Mouse (Mus musculus): ENCODE data around the gene Nt5dc3.

The Nt5dc3 gene

DNA sequence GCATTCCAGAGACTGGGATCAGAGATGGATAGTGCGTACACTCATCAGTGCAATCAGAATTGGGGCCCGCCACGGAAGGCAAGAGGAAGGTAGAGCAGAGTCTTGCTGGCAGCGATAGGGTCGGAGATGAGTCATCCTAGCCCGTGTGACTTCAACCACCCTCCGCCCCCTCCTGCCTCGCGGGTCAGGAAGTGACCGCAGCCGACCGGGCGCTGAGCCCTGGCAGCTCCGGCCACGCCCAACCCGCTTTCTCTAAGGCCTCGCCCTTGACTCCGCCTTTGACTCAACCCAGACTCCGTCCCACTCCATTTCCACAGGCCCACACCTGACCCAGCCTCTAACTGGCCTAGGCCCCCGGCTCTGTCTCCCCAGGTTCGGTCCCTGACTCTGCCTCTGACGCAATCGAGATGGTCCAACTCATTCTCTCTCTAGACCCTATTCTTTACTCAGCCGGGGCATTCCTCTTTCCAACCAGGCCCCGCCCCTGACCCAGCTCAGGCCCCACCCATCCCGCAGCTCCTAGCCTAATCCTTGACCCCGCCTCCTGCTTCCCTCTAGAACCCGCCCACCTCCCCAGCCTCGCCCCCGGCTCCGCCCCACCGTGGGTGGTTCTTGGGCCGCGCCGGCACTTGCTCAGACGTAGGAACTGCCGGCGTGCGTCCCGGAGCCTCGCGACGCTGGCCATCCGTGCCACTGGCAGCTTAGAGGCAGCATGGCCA, at the start of gene Nt5dc3:
Nt5dc3 (plus strand) TSS at position 608 of the 719 bp plus-strand sequence.
- peak; percentile 85 to 88 for DNase-seq (ENCODE audit: low spot score in 2 of 2)

DNA sequence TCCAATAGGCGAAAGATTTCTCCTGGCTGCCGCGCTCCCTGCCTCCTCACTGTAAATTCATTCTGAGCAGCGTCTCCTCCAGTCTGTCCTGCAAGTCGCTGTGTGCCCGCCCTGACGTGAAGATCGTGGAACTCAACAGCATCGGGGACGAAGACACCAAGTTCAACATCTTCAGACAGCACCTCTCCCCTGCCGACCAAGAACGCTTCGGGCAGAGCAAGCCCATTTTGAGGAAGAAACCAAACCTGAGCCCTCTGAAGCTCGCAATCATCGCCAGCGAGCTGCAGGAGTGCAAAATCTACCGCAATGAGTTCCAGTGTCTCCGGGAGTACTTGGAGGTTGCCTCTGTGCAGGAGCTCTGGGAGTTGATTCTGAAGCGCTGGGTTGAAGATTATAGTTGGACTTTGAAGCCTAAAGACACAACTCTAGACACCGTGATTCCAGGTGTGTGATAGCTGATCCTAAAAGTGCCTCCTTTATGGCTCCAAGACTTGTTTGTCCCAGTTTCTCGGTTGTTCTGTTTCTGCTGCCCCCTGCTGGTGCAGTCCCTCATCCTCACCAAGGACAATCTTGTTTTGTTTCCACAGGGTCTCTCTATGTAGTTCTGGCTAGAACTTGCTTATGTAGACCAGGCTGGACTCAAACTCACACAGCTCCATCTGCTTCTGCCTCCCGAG, 47.8 kb upstream of the Nt5dc3 start:
- peak; percentile 37 to 82 for DNase-seq (ENCODE audit: low spot score in 2 of 2)

DNA sequence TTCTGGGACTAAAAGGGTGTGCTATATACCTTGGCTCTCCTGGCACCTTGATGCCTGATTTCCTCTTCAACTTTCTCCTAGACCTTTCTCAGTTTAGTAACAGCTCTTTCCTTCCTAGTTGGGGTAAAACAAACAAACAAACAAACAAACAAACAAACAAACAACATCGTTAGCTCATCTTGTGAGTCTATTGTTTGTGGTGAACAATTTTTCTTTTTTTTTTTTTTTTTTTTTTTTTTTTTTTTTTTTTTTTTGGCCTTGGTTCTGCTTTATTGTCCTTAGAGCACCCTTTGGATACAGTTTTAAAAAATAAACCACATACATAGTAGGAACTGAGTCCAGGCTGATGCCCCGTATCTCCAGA, 47.3 kb upstream of the Nt5dc3 start:
- DNase-seq (ENCODE audit: low spot score in 2 of 2), result no peak

DNA sequence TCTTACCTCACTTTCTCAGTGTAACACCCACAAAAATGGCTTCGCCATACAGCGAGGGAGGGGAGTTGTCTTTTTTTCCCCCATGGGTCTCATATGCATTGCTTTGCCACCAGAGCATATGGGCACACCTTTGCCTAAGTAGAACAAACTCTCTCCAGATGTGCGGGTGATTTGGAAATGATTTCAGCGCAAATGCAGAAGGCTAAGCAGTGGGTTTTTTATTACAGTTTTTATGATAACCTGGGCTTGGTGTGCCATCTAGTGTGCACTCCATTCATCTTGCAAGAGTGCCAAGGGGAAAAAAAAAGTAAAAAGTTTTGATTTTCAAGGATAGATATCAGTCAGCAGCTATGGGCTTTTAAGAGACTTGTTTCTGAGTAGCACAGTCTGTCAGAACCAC, 43.8 kb upstream of the Nt5dc3 start:
- no peak for DNase-seq (ENCODE audit: low spot score in 2 of 2)

DNA sequence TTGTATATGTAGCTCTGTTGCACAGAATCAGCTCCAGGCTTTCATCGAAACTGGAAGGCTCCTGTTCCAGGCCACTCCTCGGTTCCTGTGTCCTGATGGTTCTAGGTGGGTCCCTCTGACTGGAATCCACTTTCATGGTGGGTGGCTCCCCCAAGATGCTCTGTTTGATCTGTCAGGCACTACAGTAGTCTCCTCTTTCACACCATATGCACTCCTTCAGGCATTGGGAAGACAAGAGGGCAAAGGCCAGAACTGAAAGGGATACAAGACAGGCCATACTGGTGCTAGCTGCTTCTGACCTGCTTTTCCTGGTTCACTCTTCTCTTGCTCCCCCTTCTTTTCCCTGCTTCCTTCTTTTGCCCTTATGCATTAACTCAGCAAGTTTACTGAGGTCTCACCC, 35.9 kb upstream of the Nt5dc3 start:
- DNase-seq (ENCODE audit: low spot score in 2 of 2), result no peak

DNA sequence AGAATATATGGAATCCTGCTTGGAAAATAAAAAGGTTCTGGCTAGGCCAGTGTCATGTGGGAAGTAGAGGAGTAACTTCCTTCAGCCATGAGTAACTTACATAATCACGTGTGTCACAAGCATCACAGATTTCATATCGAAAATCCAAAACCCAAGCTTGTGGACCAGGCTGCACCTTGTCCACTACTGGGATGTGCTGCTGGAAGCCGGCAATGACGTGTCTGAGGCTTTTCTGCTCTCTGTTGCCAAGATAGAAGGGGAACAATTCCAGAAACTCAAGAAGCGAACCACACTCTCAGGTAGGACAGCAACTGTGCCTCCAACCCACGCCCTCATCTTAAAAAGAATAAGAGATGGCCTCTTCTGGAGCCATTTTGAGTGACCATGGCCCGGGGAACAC, 34.5 kb upstream of the Nt5dc3 start:
- DNase-seq (ENCODE audit: low spot score in 2 of 2), result no peak

DNA sequence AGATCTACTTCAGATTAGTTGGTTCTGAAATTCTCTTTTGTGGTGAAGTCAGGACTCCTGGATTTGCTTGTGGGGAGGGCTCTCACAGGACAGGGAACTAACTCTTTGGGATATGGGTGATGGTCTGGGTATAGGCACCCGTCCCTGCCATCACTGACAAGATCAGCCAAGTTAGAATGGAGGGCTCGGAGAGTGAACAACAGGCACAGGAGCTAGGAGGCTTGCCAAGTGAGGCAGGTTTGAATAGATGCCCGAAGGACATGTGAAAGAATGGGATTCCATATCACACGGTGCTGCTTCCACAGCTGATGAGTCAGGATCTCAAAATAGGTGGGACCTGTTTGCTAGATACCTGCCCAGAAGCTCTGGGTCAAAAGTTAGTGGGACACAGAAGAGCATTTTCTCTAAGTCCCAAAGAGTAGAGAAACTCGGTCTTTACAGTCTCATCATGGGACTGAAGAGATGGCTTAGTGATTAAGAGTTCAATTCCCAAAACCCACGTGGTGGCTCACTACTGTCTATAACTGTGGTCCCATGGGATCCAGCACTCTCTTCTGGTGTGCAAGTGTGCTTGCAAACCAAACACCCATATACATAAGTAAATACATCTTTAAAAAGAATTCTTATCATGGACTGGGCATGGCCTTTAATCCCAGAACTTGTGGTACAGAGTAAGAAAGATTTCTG, 22.8 kb upstream of the Nt5dc3 start:
- no peak for DNase-seq (ENCODE audit: low spot score in 2 of 2)

DNA sequence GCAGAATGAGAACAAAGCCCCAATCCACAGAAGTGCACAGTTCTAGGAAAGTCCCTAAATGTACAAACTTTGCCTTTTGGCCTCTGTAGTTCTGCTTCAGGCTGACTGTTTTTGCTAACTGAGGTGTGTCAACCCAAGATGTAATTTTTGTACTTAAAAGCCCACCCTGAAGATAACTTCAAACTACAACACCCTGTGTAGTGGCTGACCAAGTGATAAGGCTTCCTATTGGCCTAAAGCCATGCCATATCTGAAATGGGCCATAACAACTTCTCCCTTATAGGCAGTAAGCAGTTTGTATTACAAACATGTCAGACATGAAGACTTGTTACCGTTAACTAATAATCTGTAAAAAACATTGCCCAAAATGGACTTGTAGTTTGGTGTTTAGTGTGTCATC, 21.1 kb upstream of the Nt5dc3 start:
- DNase-seq (ENCODE audit: low spot score in 2 of 2), result no peak

DNA sequence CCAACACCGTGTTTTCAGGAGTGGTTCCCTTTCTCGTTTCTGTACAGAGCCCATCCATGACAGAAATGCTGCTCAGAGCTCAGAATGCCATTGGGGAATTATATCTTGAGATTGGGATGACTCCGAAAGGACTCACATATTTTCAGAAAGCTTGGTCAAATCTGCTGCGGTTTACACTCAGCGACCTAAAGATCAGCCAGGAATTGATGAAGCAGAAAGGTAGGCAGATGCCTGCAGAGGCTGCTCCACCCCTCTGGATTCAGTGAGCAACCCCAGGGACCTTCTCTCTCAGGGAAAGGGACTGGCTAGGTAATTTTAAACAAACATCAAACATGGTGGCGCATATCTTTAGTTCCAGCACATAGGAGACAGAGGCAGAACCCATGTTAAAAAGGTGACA, 20.6 kb upstream of the Nt5dc3 start:
- DNase-seq (ENCODE audit: low spot score in 2 of 2), result no peak

DNA sequence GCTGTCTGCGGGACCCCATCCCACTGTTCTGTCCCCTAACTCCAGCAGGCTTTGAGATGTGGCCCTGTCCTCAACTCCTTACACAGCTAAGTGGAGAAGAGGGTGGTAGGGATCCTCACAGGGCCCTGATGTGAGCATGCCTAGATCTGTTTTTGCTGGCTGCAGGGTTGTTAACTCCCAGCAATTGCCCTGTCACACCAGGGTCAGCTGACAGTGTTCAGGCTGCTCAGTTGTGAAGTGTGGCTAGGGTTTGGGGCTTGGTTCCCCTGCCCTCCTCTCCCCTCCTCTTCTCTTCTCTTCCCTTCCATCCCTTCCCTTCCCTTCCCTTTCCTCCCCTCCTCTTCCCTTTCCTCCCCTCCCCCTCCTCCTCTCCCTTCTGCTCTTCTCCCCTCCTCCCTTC, 17.6 kb upstream of the Nt5dc3 start:
- no peak for DNase-seq (ENCODE audit: low spot score in 2 of 2)

DNA sequence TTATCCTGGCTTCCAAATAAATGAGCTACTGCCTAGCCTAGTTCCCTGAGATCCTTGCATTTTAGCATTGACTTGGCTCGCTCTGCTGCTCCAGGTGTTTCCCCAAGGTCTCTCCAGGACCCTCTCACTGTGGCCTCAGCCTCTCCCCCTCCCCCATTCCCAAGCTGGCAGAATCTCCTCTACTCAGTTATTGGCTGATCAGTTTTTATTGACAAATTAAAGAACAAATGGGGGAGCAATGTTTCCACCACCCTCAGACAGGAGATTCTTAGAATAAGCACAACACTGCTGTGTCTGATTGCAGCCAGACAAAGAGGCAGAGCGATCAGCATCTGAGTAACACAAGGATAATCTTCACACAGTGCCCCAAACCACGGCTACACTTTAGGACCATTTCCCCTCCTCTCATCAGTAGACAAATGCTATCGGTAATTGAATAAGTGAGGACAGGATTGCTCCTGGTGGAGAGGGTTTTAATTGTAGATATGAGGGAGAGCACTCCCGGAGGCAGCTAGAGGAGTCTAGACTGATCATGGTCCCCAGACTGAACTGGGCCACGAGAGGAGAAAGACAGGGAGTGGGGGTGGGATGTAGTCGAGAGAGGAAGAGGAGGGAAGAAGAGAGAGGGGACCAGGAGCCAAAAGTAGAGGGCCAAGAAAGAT, 17.0 kb upstream of the Nt5dc3 start:
- DNase-seq (ENCODE audit: low spot score in 2 of 2), result no peak

DNA sequence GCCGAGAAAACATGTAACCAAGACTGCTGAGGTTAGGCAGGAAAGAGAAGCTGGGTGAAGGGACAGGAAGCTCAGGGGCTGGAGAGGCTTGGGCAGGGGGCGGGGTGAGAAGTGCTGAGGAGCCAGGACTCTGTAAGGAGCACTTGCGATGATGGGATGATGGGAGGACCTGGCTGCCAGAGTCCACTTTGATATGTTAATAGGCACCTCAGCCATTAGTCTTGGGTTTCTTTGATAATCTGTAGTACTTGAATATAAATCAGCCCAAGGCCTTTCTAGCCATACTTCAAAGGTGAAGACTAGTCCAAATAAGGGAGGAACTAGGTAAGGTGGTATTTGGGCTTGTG, 16.4 kb upstream of the Nt5dc3 start:
- DNase-seq (ENCODE audit: low spot score in 2 of 2), result no peak

DNA sequence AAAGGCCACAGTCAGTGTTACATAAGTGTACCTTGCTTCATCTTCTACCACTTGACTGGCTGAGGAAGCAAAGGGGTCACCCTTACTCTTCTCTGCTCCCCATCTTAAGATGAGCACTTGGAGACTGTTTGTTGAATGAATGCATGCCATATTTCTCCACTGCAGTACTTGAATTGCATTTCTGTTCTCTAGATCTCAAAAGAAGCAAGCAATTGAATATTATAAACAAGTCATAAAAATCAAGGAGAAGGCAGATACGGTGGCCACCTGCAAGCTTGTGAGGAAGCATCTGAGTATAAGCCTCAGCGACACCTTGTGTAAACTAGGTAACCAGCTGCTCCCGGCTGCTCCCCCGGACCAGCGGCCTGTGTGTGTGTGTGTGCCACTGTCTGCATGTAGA, 15.1 kb upstream of the Nt5dc3 start, which contains the start of gene Gm49358:
Gm49358 (plus strand) TSS at position 301 of the 400 bp plus-strand sequence.
- DNase-seq (ENCODE audit: low spot score in 2 of 2), result no peak

DNA sequence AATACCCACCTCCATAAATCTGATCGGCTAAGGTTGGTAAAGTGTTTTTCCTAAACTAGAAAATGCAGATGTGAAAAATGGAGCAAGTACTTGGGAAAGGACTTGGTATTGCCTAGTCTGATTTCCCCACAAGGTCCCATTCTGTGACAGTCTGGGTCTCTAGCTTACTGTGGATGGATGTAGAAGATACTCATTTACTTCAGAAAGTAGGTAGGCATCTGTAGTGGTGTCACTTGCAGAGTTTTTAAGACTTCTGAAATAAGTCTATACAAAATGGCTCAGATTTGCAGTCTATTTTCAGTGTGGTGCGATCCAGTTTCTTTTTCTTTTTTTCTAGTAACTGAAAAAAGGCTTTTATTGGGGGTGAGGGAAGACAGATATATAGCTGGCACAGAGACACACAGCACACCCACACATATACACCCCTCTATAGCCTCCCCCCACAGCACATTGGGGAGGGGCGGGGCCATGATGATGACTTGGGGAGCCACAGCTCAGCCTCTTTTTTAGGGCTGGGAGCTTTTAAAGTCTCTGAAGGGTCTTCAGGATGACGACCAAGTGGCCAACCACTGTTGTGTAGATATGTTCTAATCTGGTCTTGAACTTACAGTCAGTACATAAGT, 13.3 kb upstream of the Nt5dc3 start:
- no peak for DNase-seq (ENCODE audit: low spot score in 2 of 2)

DNA sequence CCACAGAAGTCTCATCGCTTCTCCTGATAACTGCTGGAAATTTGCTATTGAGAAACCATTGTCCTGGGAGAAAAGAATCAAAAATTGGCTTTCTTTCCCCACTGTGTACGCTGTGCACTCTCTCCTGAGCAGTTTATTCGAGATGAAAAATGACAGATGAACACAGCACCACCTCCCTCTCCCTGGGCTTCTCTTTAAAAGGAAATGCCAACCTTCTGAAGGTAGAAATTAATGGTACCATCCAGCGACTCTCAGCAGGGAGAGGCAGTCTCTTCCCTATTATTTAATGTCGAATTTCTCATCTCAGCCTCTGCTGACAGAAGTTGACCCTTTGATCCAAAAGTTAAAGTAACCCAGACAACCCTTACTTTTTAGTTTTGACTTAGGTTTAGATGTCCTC, 9.6 kb upstream of the Nt5dc3 start:
- no peak for DNase-seq (ENCODE audit: low spot score in 2 of 2)

DNA sequence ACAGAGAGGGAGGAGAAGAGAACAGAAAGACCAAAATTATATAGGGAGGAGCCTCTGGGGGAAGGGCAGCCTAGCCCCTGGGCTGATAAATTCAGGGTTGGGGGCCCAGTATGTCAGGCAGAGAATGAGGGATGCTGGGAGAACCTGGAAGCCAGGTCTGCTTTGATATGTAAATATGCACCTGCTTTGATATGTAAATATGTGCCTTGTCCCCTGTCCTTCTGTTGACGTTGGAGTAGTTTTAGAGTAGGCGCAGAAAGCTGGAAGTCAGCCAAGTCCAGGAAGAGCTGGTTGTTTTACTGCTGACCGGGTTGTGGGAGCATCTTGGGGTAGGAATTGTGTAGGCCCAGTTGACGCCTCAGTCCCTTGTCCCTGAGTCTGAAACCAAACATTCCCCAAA, 9.0 kb upstream of the Nt5dc3 start:
- no peak for DNase-seq (ENCODE audit: low spot score in 2 of 2)

DNA sequence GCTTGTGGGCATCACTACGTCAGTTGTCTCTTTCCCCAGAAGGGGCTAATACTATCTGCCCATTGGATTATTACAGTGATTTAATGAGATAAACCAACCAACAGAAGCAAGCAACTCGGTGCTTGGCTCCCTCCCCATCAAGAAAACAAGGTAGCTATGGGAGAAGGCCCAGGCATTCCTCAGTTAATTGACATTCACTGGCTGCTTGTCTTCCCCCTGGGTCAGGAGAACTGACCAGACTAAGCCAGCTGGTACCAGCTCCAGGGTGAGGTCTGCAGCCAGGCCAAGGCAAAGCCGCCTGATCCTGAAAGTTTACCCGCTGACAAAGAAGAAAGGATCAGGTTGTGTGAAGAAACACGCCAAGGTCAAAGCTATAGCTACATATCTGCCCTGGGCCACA, 7.1 kb upstream of the Nt5dc3 start:
- DNase-seq (ENCODE audit: low spot score in 2 of 2), result no peak

DNA sequence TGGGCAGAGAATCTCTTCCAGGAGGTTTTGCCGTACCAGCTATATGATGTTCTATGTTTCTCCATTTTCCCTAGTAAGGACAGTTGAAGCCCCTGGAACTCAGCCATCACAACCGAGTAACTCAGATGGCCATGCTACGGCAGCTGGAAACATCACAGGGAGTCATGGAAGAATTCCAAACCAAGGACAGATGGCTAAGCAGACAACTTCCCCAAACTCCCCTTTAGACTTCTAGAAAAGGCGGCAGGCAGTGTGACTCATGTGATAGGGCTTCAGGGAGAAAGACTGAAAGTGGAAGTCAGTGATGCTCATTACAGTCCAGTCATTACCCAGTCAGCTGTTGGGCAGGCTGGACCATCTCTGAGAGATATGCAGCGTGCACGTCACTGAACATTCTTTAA, 6.6 kb upstream of the Nt5dc3 start:
- DNase-seq (ENCODE audit: low spot score in 2 of 2), result no peak

DNA sequence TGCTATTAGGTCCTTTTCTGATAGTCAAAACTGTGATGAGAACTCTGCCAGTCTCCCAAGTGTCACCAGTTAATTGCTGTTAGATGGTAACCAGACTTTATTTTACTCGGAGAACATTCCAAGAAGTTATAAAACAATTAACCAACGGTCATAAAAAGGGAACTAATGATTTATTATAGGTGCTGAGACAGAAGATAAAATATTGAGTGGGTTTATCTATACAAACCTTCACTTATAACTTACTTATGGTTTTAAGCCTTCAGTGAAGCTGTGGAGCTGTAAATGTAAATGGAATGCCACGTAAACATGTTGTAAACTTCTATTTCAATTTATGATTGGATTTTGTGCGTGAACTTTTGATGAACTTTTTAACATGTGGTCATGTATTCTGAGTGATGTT, 5.4 kb upstream of the Nt5dc3 start:
- DNase-seq (ENCODE audit: low spot score in 2 of 2), result no peak

DNA sequence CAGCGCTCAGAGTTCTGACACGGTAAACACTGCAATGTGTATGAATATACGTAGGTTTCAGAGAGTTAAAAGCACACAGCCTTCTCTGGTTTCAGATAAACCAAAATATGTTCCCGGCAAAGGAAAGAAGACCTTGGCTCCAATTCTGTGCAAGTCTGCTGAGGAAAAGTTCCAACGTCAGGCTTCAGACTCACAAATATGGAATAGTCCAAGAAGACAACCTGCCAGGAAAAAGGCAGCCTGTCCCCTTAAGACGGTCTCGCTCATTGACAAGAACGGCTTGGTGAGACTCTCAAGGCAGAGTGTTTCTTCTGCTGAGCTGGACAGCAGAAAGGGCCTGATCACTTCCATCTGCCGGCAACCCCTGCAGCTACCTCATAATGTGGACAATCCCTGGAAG, 2.5 kb upstream of the Nt5dc3 start:
- no peak for DNase-seq (ENCODE audit: low spot score in 2 of 2)

DNA sequence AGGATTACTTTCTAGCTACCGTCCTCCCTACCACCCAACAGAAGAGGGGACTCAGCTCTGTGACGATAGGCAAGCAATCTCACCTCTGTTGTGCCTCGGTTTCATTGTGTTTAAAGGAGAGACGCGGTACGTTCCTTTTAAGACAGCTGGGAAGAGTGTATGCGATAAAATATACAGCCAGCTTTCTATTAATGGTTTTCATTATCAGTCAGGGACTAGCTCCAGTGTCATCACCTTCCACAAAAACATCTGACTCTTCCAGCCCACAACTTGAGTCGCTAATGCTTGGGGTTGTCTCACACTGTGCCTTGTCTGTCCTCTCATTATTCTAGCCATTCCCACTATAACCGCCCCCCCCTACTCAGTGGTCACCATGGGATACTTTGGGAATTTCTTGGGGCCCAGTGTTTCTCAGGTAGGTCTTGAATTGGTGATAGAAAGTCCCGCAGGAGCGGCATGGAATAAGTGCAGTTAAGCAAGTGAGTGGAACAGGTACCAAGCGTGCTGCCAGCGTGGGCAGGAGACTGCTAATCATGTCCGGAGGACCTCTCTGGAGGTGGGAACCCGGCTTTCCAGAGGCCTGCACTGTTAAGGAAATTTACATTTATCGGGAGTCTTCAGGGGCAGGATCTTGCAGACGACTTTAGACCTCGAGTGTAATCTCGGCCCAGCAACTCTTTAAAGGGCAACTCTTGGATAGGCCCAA, 1.0 kb upstream of the Nt5dc3 start:
- no peak for DNase-seq (ENCODE audit: low spot score in 2 of 2)

Measured in frontal cortex, postnatal 14 days (tissue).